8 mouse cellular contexts compared by ENCODE assay signal in genomic region chr2:33465966-33466365, GRCm38 (mm10). TPM values are rescaled to one million over a fixed set of nuclear protein-coding genes. Genes with fewer than 3 reads are reported as not detected.
DNase-seq lines count a peak whose midpoint lies in the region; ATAC-seq and TF ChIP-seq lines count a peak whose summit lies in the region.

No protein-coding gene starts in this region.

- 80% methylated on average over 4 of the region's 4 CpGs for whole genome bisulfite sequencing in limb, embryonic 12.5 days
- 86% methylated on average over 4 of the region's 4 CpGs for WGBS in limb, embryonic 10.5 days

- DNase-seq in limb, embryonic 10.5 days (ENCODE audit: low spot score): no peak
- DNase-seq in ES-E14 (ENCODE audit: low read depth, low spot score): no peak
- peak; percentile 30 for DNase-seq in adrenal gland, postnatal 25 days
- peak; percentile 38 for DNase-seq in kidney, postnatal 10 days
- no peak for DNase-seq in left cerebral cortex, adult 18-20 months (ENCODE audit: low spot score in 2 of 2)
- DNase-seq in right cerebral cortex, postnatal 25 days: no peak
- DNase-seq in natural killer cell, adult 2 months (ENCODE audit: low spot score in 2 of 2): no peak

- H3K4me3 ChIP-seq in limb, embryonic 12.5 days (replicated peaks): no peak overlapping the region
- no peak overlapping the region for H3K4me3 ChIP-seq in limb, embryonic 10.5 days
- H3K4me3 ChIP-seq in ES-E14 (ENCODE audit: insufficient read depth in 1 of 2, low read depth in 1 of 2, low read length in 2 of 2, poor library complexity in 1 of 2, severe bottlenecking in 1 of 2): peak overlapping the region in 1 of 2 experiments; percentile 9; a peak in 1 of 4 replicates

- no peak overlapping the region for H3K4me2 ChIP-seq in limb, embryonic 12.5 days

- peaks cover 35% of the 10 kb centered on the region for H3K36me3 ChIP-seq in limb, embryonic 12.5 days
- H3K36me3 ChIP-seq in limb, embryonic 10.5 days: peaks cover 48% of the 10 kb centered on the region
- H3K36me3 ChIP-seq in ES-E14 (ENCODE audit: control insufficient read depth, insufficient read depth, low read length, poor library complexity, severe bottlenecking): peaks cover 11% of the 10 kb centered on the region

- H3K4me1 ChIP-seq in limb, embryonic 12.5 days (replicated peaks): peaks cover 22% of the 10 kb centered on the region
- peaks cover 22% of the 10 kb centered on the region for H3K4me1 ChIP-seq in limb, embryonic 10.5 days
- H3K4me1 ChIP-seq in ES-E14 (ENCODE audit: control insufficient read depth in 2 of 2, insufficient read depth in 2 of 2, low read length in 2 of 2, poor library complexity in 1 of 2): peaks cover 9 to 25% of the 10 kb centered on the region in 2 experiments; a peak in 3 of 4 replicates

- H3K27me3 ChIP-seq in limb, embryonic 12.5 days: no peaks in the 10 kb centered on the region
- no peaks in the 10 kb centered on the region for H3K27me3 ChIP-seq in limb, embryonic 10.5 days (ENCODE audit: low read depth, poor library complexity, severe bottlenecking)

- H3K27ac ChIP-seq in limb, embryonic 12.5 days: no peak overlapping the region
- H3K27ac ChIP-seq in limb, embryonic 10.5 days: no peak overlapping the region
- H3K27ac ChIP-seq in ES-E14 (ENCODE audit: insufficient read depth, low read depth, low read length, poor library complexity, severe bottlenecking): no peak overlapping the region; the same call in 1 of the 2 replicates

- no peaks in the 10 kb centered on the region for H3K9me3 ChIP-seq in limb, embryonic 12.5 days
- H3K9me3 ChIP-seq in limb, embryonic 10.5 days (replicated peaks): no peaks in the 10 kb centered on the region
- H3K9me3 ChIP-seq in ES-E14 (ENCODE audit: control insufficient read depth, insufficient read depth, low read depth, low read length): no peaks in the 10 kb centered on the region

- H3K9ac ChIP-seq in limb, embryonic 12.5 days (replicated peaks): 0 out of 2 replicates have a peak overlapping the region, but pooled peaks have one; percentile 18
- H3K9ac ChIP-seq in ES-E14 (ENCODE audit: insufficient read depth, low read depth, low read length, poor library complexity, severe bottlenecking): peak overlapping the region; percentile 10; the same call in 1 of the 2 replicates

- ATAC-seq in limb, embryonic 12.5 days (ENCODE audit: insufficient number of reproducible peaks, insufficient read depth, low FRiP score, low TSS enrichment, low read depth): no peak

- in situ Hi-C loops in ES-E14 (cut with MboI; ENCODE audit: low sequenced_read_pairs in 2 of 2, unreplicated experiment in 2 of 2): no loop called here

TF ChIP-seq in ES-E14, 5 proteins besides CTCF, POLR2A, EP300 and RAD21:
- TF ChIP-seq CHD2 (IDR thresholded peaks at IDR 0.05; ENCODE audit: low read depth, low read length) (no peak), ZNF384 (IDR thresholded peaks at IDR 0.05; ENCODE audit: low read depth, low read length) (no peak), ZC3H11A (IDR thresholded peaks at IDR 0.05; ENCODE audit: borderline replicate concordance, low read depth, low read length) (no peak), HCFC1 (IDR thresholded peaks at IDR 0.05; ENCODE audit: borderline replicate concordance, insufficient read depth, low read length) (no peak), MAFK (IDR thresholded peaks at IDR 0.05; ENCODE audit: insufficient read depth, low read depth, low read length) (no peak)

RNA-seq across cellular contexts. Expression of gene Zbtb43, which starts 2.4 kb away (rescaled TPM):
- polyA plus RNA-seq in limb, embryonic 12.5 days (2016; fragmentation: Nextera tagmentation; extraction: Ambion mirVana): 18.4 and 18.7 TPM in 2 replicates
- 19.3 and 19.9 TPM in 2 replicates for polyA plus RNA-seq in limb, embryonic 10.5 days (2016; fragmentation: Nextera tagmentation; extraction: Ambion mirVana)
- total RNA-seq in ES-E14 (2012; rRNA removed): 31.3 and 32.0 TPM in 2 replicates
- 22.2 and 27.4 TPM in 2 replicates for total RNA-seq in adrenal gland, postnatal 25 days (2021)
- 10 to 100 TPM; 28.6 to 29.3 TPM for total RNA-seq in left cerebral cortex, adult 18-20 months (2021)

RNA-seq across cellular contexts. Expression of gene Zbtb34, which starts 34.8 kb away (rescaled TPM):
- polyA plus RNA-seq in limb, embryonic 12.5 days (2016; fragmentation: Nextera tagmentation; extraction: Ambion mirVana): 8.7 and 8.9 TPM in 2 replicates
- polyA plus RNA-seq in limb, embryonic 10.5 days (2016; fragmentation: Nextera tagmentation; extraction: Ambion mirVana): 7.1 and 8.6 TPM in 2 replicates
- total RNA-seq in ES-E14 (2012; rRNA removed): 13.4 and 16.5 TPM in 2 replicates
- 8.0 and 12.5 TPM in 2 replicates for total RNA-seq in adrenal gland, postnatal 25 days (2021)
- 10 to 100 TPM; 18.7 to 21.9 TPM for total RNA-seq in left cerebral cortex, adult 18-20 months (2021)

Comparison
In these comparisons a context has a peak if more than half of its experiments do, and no peak if none do; other contexts are left out.
1. DNase-seq: peak in adrenal gland, postnatal 25 days (single experiment) and kidney, postnatal 10 days (single experiment); none in limb, embryonic 10.5 days (single experiment), ES-E14 (single experiment), left cerebral cortex, adult 18-20 months (0 of 2), right cerebral cortex, postnatal 25 days (single experiment) and natural killer cell, adult 2 months (0 of 2).